Mouse (Mus musculus) stomach, embryonic 15.5 days (tissue): ENCODE data around the gene Olfr178. TPM values are rescaled to one million over a fixed set of nuclear protein-coding genes. Genes with fewer than 3 reads are reported as not detected.

Source experiments
- ATAC-seq: fragments of 200-750 bp; cut with Nextera tagmentation; 2 replicates; pipeline ENCODE4 v1.8.0; 2017; ENCODE audit warnings: low read depth, moderate number of reproducible peaks, moderate TSS enrichment; ENCODE audit not compliant: insufficient read depth, low FRiP score
- H3K27ac ChIP-seq: fragments of 300-500 bp; sonication (generic); 2 replicates; pipeline ENCODE4 v1.5.1; 2015; ENCODE audit warnings: mild to moderate bottlenecking, inconsistent platforms
- H3K27me3 ChIP-seq: fragments of 300-500 bp; sonication (generic); replicated peaks from 2 replicates; pipeline ENCODE4 v1.6.1; 2015; ENCODE audit warnings: inconsistent platforms
- H3K36me3 ChIP-seq: fragments of 300-500 bp; sonication (generic); 2 replicates; pipeline ENCODE4 v1.6.1; 2015; ENCODE audit warnings: inconsistent platforms
- H3K4me1 ChIP-seq: fragments of 300-500 bp; sonication (generic); 2 replicates; pipeline ENCODE4 v1.6.1; 2015; ENCODE audit warnings: inconsistent platforms
- H3K4me2 ChIP-seq: fragments of 300-500 bp; sonication (generic); 2 replicates; pipeline ENCODE4 v1.6.1; 2015; ENCODE audit warnings: mild to moderate bottlenecking, inconsistent platforms
- H3K4me3 ChIP-seq: fragments of 300-500 bp; sonication (generic); replicated peaks from 2 replicates; pipeline ENCODE4 v1.5.1; 2015; ENCODE audit warnings: inconsistent platforms
- H3K9ac ChIP-seq: fragments of 300-500 bp; sonication (generic); 2 replicates; pipeline ENCODE4 v1.6.1; 2015; ENCODE audit warnings: inconsistent platforms
- H3K9me3 ChIP-seq: fragments of 300-500 bp; sonication (generic); 2 replicates; pipeline ENCODE4 v1.6.1; 2016; ENCODE audit warnings: inconsistent platforms
- WGBS: fragments of 180-500 bp; shearing (Covaris S2); methylation state at CpG from one replicate; pipeline ENCODE4 v1.1.7; 2015; 5-methylcytosine and 5-hydroxymethylcytosine counted together
- polyA plus RNA-seq: library from polyadenylated mRNA; unstranded; fragments of >200 nt; fragmentation: Nextera tagmentation; extraction: Ambion mirVana; gene quantifications from 2 replicates; pipeline ENCODE4 v1.2.1, GENCODE M21; 2015

The Olfr178 gene
- not detected in 2 replicates for polyA plus RNA-seq

DNA sequence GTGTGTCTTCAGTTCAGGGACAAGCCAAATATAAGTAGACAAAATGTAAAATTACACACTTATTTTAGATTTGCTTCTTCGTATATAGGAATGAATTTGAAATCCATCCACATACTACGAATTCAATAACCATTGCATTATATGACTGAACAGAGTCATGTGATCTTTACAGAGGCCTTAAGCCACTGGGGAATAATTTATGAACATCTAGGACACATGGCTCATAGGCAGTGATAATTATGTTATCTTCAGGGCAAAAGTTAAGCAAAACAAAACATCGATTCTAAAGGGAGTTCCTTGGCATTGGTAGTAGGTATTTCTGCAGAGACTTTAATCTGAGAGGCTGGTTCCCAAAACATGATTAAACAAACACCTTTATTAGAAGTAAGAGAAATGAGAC lies at the start of gene Olfr178:
Gene Olfr178 (minus strand): TSS at position 101 of the 400 bp plus-strand sequence.
- no peak within 1 kb of the TSS for H3K4me3 ChIP-seq
- 79% methylated on average over 3 of the region's 3 CpGs for WGBS
- no peaks in the 10 kb centered on the region for H3K27me3 ChIP-seq
- H3K4me2 ChIP-seq, result no peak within 1 kb of the TSS
- H3K27ac ChIP-seq, result no peak within 1 kb of the TSS
- no peaks in the 10 kb centered on the region for H3K4me1 ChIP-seq
- H3K9ac ChIP-seq, result no peak within 1 kb of the TSS
- no peak for ATAC-seq
- H3K36me3 ChIP-seq, result no peaks in the 10 kb centered on the region
- H3K9me3 ChIP-seq, result no peaks in the 10 kb centered on the region

DNA sequence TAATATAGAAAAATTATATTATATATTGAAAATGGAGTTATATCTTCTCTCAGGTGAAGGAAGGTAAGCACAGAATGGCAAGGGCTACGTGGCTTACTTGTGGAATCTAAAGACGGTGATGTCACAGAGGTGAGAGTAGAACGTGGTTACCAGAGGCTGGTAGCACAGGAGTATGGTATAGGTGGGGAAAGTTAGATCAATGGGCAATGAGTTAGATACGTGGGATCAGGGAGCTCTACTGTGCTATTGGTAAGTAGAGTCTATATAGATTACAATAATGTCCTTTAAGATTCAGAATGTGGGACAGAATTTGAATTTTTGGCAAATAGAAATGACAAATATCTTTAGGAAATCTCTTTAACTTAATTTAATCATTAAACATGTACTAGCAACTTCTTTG lies 37.4 kb upstream of the Olfr178 start, which contains the start of gene Olfr180:
Gene Olfr180 (minus strand): TSS at position 101 of the 400 bp plus-strand sequence.
- Histone ChIP-seq H3K27me3 (no peaks in the 10 kb centered on the region), H3K36me3 (no peaks in the 10 kb centered on the region), H3K27ac (no peak within 1 kb of the TSS), H3K4me2 (no peak within 1 kb of the TSS), H3K4me1 (no peaks in the 10 kb centered on the region), H3K9me3 (no peaks in the 10 kb centered on the region), H3K9ac (no peak within 1 kb of the TSS), H3K4me3 (no peak within 1 kb of the TSS)
- WGBS, result 82% methylated on average over 4 of the region's 4 CpGs
- ATAC-seq, result no peak

- Histone ChIP-seq H3K4me3 (no peak within 1 kb of the TSS), H3K27me3 (no peaks in the 10 kb centered on the region), H3K4me1 (no peaks in the 10 kb centered on the region), H3K9me3 (no peaks in the 10 kb centered on the region), H3K36me3 (no peaks in the 10 kb centered on the region), H3K27ac (no peak within 1 kb of the TSS), H3K4me2 (no peak within 1 kb of the TSS), H3K9ac (no peak within 1 kb of the TSS)
- ATAC-seq, result no peak
- 55% methylated on average over 1 of the region's 1 CpGs for WGBS
Measured at GRCm38 (mm10) chr16:58928655-58929054, 36.8 kb upstream of the Olfr178 start, which contains the start of gene Olfr181. TSS of gene Olfr181 (minus strand) at chr16:58928755.

DNA sequence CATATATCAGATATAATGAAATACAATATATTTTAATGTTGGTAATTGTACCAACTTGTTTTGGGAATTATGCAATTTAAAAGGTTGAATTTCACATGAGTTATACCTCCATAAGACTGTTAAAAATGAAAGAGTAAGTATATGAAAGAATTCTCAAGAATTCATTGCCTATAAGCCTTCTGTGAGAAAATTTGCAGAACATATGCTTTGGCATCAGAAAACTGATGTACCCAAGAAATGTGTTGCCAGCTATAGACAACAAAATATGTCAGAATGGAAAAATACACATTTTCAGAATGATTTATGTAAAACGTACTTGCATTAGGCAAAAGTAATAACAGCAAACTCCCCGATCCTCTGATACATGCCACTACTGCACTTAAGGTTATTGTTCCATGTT lies 7.4 kb downstream of the Olfr178 start:
- no peaks in the 10 kb centered on the region for H3K36me3 ChIP-seq
- no peaks in the 10 kb centered on the region for H3K9me3 ChIP-seq
- H3K27ac ChIP-seq, result no peak overlapping the region
- no peaks in the 10 kb centered on the region for H3K4me1 ChIP-seq
- H3K4me3 ChIP-seq, result no peak overlapping the region
- WGBS, result 94% methylated on average over 2 of the region's 2 CpGs
- no peak for ATAC-seq
- H3K9ac ChIP-seq, result no peak overlapping the region
- H3K27me3 ChIP-seq, result no peaks in the 10 kb centered on the region
- no peak overlapping the region for H3K4me2 ChIP-seq

- Histone ChIP-seq H3K36me3 (no peaks in the 10 kb centered on the region), H3K9ac (no peak within 1 kb of the TSS), H3K4me3 (no peak within 1 kb of the TSS), H3K4me2 (no peak within 1 kb of the TSS), H3K9me3 (no peaks in the 10 kb centered on the region), H3K27me3 (no peaks in the 10 kb centered on the region), H3K27ac (no peak within 1 kb of the TSS), H3K4me1 (no peaks in the 10 kb centered on the region)
- 33% methylated on average over 1 of the region's 1 CpGs for WGBS
- no peak for ATAC-seq
Measured at GRCm38 (mm10) chr16:58874668-58875067, 17.2 kb downstream of the Olfr178 start, which contains the start of gene Olfr177. TSS of gene Olfr177 (minus strand) at chr16:58874768.

DNA sequence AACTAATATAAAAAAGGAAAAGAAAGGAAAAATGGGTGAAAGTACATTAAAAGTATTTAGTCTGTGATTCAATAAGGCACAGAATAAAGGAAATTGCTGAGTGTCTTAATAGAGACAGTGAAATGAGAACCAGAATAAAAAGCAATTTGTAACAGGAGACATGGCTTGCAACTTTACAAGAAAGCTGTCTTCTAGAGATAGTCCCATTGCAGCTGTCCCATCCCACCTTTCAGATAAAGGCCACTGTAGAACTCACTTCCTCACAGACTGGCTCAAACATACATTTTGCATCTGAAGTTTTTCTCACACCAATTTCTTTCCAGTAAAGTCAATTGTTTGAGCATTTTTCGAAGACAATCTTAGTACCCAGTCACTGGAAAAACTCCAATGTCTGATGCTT lies 30.4 kb downstream of the Olfr178 start:
- Histone ChIP-seq H3K4me2 (no peak overlapping the region), H3K27me3 (no peaks in the 10 kb centered on the region), H3K9ac (no peak overlapping the region), H3K36me3 (no peaks in the 10 kb centered on the region), H3K4me3 (no peak overlapping the region), H3K9me3 (no peaks in the 10 kb centered on the region), H3K27ac (no peak overlapping the region), H3K4me1 (no peaks in the 10 kb centered on the region)
- WGBS, result 64% methylated on average over 1 of the region's 1 CpGs
- ATAC-seq, result no peak

- H3K4me3 ChIP-seq, result no peak overlapping the region
- no peak overlapping the region for H3K27ac ChIP-seq
- no peaks in the 10 kb centered on the region for H3K9me3 ChIP-seq
- 77% methylated on average over 2 of the region's 2 CpGs for WGBS
- no peak overlapping the region for H3K9ac ChIP-seq
- H3K27me3 ChIP-seq, result no peaks in the 10 kb centered on the region
- H3K36me3 ChIP-seq, result no peaks in the 10 kb centered on the region
- no peak overlapping the region for H3K4me2 ChIP-seq
- no peak for ATAC-seq
- H3K4me1 ChIP-seq, result no peaks in the 10 kb centered on the region
Measured at GRCm38 (mm10) chr16:58860032-58860737, 31.7 kb downstream of the Olfr178 start.

Other genes starting within 250 kb of the Olfr178 start
- gene Cpox, start 221.8 kb downstream of the Olfr178 start, polyA plus RNA-seq, result 64.4 and 80.4 TPM in 2 replicates
- 0.08 and 0.12 TPM in 2 replicates for gene Gpr15, start 173.0 kb downstream of the Olfr178 start, polyA plus RNA-seq
- 111 and 117 TPM in 2 replicates for gene Cldnd1, start 164.2 kb downstream of the Olfr178 start, polyA plus RNA-seq
- gene Olfr172, start 128.9 kb downstream of the Olfr178 start, polyA plus RNA-seq, result not detected in 2 replicates
- not detected in 2 replicates for gene Olfr173, start 91.8 kb downstream of the Olfr178 start, polyA plus RNA-seq
- not detected in 2 replicates for gene Olfr175-ps1, start 65.3 kb downstream of the Olfr178 start, polyA plus RNA-seq
- gene Olfr177, start 17.3 kb downstream of the Olfr178 start, polyA plus RNA-seq, result not detected in 2 replicates
- gene Olfr181, start 36.7 kb upstream of the Olfr178 start, polyA plus RNA-seq, result not detected in 2 replicates
- gene Olfr180, start 37.3 kb upstream of the Olfr178 start, polyA plus RNA-seq, result not detected in 2 replicates
- gene Olfr183, start 103.3 kb upstream of the Olfr178 start, polyA plus RNA-seq, result not detected in 2 replicates
- 0.13 and 0.35 TPM in 2 replicates for gene Olfr186, start 138.2 kb upstream of the Olfr178 start, polyA plus RNA-seq
- 0.10 TPM in 1 of 2 replicates, not detected in the other for gene Olfr187, start 147.7 kb upstream of the Olfr178 start, polyA plus RNA-seq
- not detected in 2 replicates for gene Olfr190, start 185.9 kb upstream of the Olfr178 start, polyA plus RNA-seq
- gene Olfr191, start 197.8 kb upstream of the Olfr178 start, polyA plus RNA-seq, result not detected in 2 replicates
- not detected in 2 replicates for gene Olfr193, start 219.8 kb upstream of the Olfr178 start, polyA plus RNA-seq
- gene Olfr194, start 229.0 kb upstream of the Olfr178 start, polyA plus RNA-seq, result not detected in 2 replicates